In the genomic region with DNA sequence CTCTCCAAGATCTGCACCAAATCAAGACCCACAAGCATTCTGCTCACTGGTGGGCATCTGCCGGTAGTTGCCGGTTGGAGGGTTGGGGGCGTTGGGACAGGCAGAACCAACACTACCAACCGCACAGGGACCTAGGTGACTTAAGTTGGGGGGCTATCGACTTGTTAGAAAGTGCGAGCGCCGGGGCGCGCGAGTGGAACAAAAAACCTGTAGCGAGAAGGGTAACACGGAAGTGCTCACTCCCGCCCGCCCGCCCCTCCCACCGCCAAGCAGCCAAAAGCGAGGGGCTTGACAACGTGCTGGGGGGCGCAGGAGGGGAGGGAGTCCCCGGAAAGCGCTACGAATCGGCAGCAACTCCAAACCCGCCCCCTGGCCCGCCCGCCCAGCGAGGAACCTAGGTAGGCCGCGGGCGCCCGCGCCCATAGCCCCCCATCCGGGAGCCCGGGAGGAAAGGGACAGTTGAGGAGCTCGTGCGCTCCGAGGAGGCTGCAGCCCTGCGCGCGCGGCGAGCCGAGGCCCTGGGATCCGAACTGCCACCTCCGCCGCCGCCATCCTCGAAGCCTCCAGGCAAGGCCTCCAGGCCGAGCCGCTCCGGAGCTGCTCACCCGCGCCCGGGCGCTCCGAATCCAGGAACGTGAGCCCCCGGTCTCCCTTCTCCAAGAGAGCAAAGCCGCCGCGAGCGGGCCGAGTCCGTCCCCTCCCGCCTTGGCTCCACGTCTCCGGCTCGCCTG, we compare ENCODE assay signal across 8 mouse cellular contexts. TPM values are rescaled to one million over a fixed set of nuclear protein-coding genes. Genes with fewer than 3 reads are reported as not detected.
A peak's percentile ranks its signal among the peaks of the same experiment; 100 is the strongest.
DNase-seq lines count a peak whose midpoint lies in the region; ATAC-seq and TF ChIP-seq lines count a peak whose summit lies in the region.

No protein-coding gene starts in this region.

- no peak for TF ChIP-seq CTCF in C2C12 (IDR thresholded peaks at IDR 0.05; ENCODE audit: control insufficient read depth, insufficient read depth, insufficient read length)

- peak overlapping the region; percentile 48 for H3K27ac ChIP-seq in brown adipose tissue, adult 24 weeks (replicated peaks; ENCODE audit: low read depth, low read length)
- peak overlapping the region; percentile 96 to 99 for H3K27ac ChIP-seq in heart, embryonic 14.5 days (replicated peaks in 1 of 2; ENCODE audit: control insufficient read depth in 1 of 2, insufficient read depth in 1 of 2, low read depth in 2 of 2, low read length in 2 of 2)
- peak overlapping the region; percentile 96 for H3K27ac ChIP-seq in neural tube, embryonic 15.5 days (replicated peaks)

- peak overlapping the region; percentile 95 for H3ac ChIP-seq in C2C12 (ENCODE audit: control insufficient read depth, insufficient read length, low read depth)

- whole genome bisulfite sequencing in heart, embryonic 14.5 days: under 1% methylated on average over 67 of the region's 69 CpGs
- WGBS in neural tube, embryonic 15.5 days: under 1% methylated on average over 57 of the region's 69 CpGs

- peaks cover 61% of the 10 kb centered on the region for H3K79me2 ChIP-seq in C2C12 (ENCODE audit: control insufficient read depth, insufficient read depth)

- H3K27me3 ChIP-seq in C2C12 (ENCODE audit: control insufficient read depth, insufficient read depth, insufficient read length): no peaks in the 10 kb centered on the region
- no peaks in the 10 kb centered on the region for H3K27me3 ChIP-seq in heart, embryonic 14.5 days (ENCODE audit: control insufficient read depth, insufficient read depth, low read length)
- no peaks in the 10 kb centered on the region for H3K27me3 ChIP-seq in neural tube, embryonic 15.5 days (replicated peaks)

- peaks cover 3% of the 10 kb centered on the region; the same call in 1 of the 2 replicates for H3K4me1 ChIP-seq in brown adipose tissue, adult 24 weeks (ENCODE audit: control insufficient read depth, insufficient read depth, insufficient read length, low read length)
- peaks cover 16 to 55% of the 10 kb centered on the region in 2 experiments for H3K4me1 ChIP-seq in heart, embryonic 14.5 days (ENCODE audit: control insufficient read depth in 2 of 2, insufficient read depth in 2 of 2, low read length in 2 of 2)
- peaks cover 35% of the 10 kb centered on the region for H3K4me1 ChIP-seq in neural tube, embryonic 15.5 days

- H3K79me3 ChIP-seq in C2C12 (ENCODE audit: low read depth): peaks cover 54% of the 10 kb centered on the region

- intact Hi-C loops in gastrocnemius, postnatal 14 days (cut with DNase I; ENCODE audit: low total_unique reads): no loop called here
- intact Hi-C loops in gastrocnemius, postnatal 36 days (cut with DNase I): no loop called here

- ATAC-seq in heart, embryonic 14.5 days (ENCODE audit: insufficient number of reproducible peaks, insufficient read depth, low FRiP score, low read depth): no peak
- ATAC-seq in neural tube, embryonic 15.5 days (ENCODE audit: low FRiP score): no peak; the same call in 1 of the 2 replicates

- H3K4me2 ChIP-seq in heart, embryonic 14.5 days (ENCODE audit: low read length): peak overlapping the region; percentile 89
- peak overlapping the region; percentile 92 for H3K4me2 ChIP-seq in neural tube, embryonic 15.5 days

- peak overlapping the region; percentile 93 for H3K4me3 ChIP-seq in C2C12 (ENCODE audit: insufficient read depth, poor library complexity, severe bottlenecking)
- peak overlapping the region; percentile 87 for H3K4me3 ChIP-seq in brown adipose tissue, adult 24 weeks (ENCODE audit: insufficient read depth, low read depth, low read length)
- H3K4me3 ChIP-seq in heart, embryonic 14.5 days (ENCODE audit: control insufficient read depth in 1 of 2, insufficient read depth in 1 of 2, low read depth in 1 of 2, low read length in 2 of 2): peak overlapping the region; percentile 92 to 96
- H3K4me3 ChIP-seq in neural tube, embryonic 15.5 days (replicated peaks): peak overlapping the region; percentile 99

- peak; percentile 43 for DNase-seq in gastrocnemius, postnatal 14 days
- DNase-seq in gastrocnemius, postnatal 36 days: no peak
- peak; percentile 57 for DNase-seq in liver
- peak; percentile 19 to 65 for DNase-seq in urinary bladder, postnatal 4 days (ENCODE audit: low spot score in 2 of 2)

- H3K36me3 ChIP-seq in C2C12 (ENCODE audit: control insufficient read depth, insufficient read depth): peaks cover 16% of the 10 kb centered on the region
- peaks cover 24% of the 10 kb centered on the region for H3K36me3 ChIP-seq in heart, embryonic 14.5 days (ENCODE audit: control insufficient read depth, insufficient read depth, low read length)
- no peaks in the 10 kb centered on the region for H3K36me3 ChIP-seq in neural tube, embryonic 15.5 days

- peak overlapping the region; percentile 98 for H3K9ac ChIP-seq in heart, embryonic 14.5 days (ENCODE audit: low read length)
- peak overlapping the region; percentile 94 for H3K9ac ChIP-seq in neural tube, embryonic 15.5 days (replicated peaks)

- no peaks in the 10 kb centered on the region for H3K9me3 ChIP-seq in heart, embryonic 14.5 days (ENCODE audit: control insufficient read depth, low read length)
- no peaks in the 10 kb centered on the region for H3K9me3 ChIP-seq in neural tube, embryonic 15.5 days (replicated peaks)

TF ChIP-seq in C2C12, 6 proteins besides CTCF, POLR2A, EP300 and RAD21:
- TF ChIP-seq MAX (IDR thresholded peaks at IDR 0.05): no peak
- TF ChIP-seq CEBPB (IDR thresholded peaks at IDR 0.05; ENCODE audit: low read depth): no peak
- TF ChIP-seq USF1 (IDR thresholded peaks at IDR 0.05; ENCODE audit: low read depth): no peak
- no peak for TF ChIP-seq MYOD1 (IDR thresholded peaks at IDR 0.05; ENCODE audit: control insufficient read depth, insufficient read length, low read depth)
- no peak for TF ChIP-seq FOSL1 (IDR thresholded peaks at IDR 0.05; ENCODE audit: insufficient read depth, low read length, poor library complexity, severe bottlenecking)
- no peak for TF ChIP-seq MYOG (IDR thresholded peaks at IDR 0.05; ENCODE audit: control insufficient read depth, extremely low read depth, insufficient read length)

RNA-seq across cellular contexts. Expression of gene Cnot1, which starts 0.6 kb away (rescaled TPM):
- 10 to 100 TPM; 59.6 to 62.9 TPM for total RNA-seq in gastrocnemius, postnatal 14 days (2021)
- 10 to 100 TPM; 59.0 to 63.7 TPM for total RNA-seq in gastrocnemius, postnatal 36 days (2021)
- 40.6 TPM for polyA plus RNA-seq in C2C12 (2012; fragmentation: generic; extraction: Trizol)
- polyA plus RNA-seq in brown adipose tissue, adult 24 weeks (2012; ENCODE audit: insufficient read depth, insufficient read length, missing spikeins): 32.1 and 35.7 TPM in 2 replicates
- 83.1 and 92.4 TPM in 2 replicates for polyA plus RNA-seq in heart, embryonic 14.5 days (2014; fragmentation: Nextera tagmentation; extraction: Ambion mirVana)
- 33.8 and 37.8 TPM in 2 replicates for polyA plus RNA-seq in neural tube, embryonic 15.5 days (2015; fragmentation: Nextera tagmentation; extraction: Ambion mirVana)

RNA-seq across cellular contexts. Expression of gene Sap18b, which starts 18.5 kb away (rescaled TPM):
- total RNA-seq in gastrocnemius, postnatal 14 days (2021): 10 to 100 TPM; 78.3 to 88.9 TPM
- 10 to 100 TPM; 70.0 to 81.8 TPM for total RNA-seq in gastrocnemius, postnatal 36 days (2021)
- 218 TPM for polyA plus RNA-seq in C2C12 (2012; fragmentation: generic; extraction: Trizol)
- 118 and 149 TPM in 2 replicates for polyA plus RNA-seq in brown adipose tissue, adult 24 weeks (2012; ENCODE audit: insufficient read depth, insufficient read length, missing spikeins)
- polyA plus RNA-seq in heart, embryonic 14.5 days (2014; fragmentation: Nextera tagmentation; extraction: Ambion mirVana): 265 and 287 TPM in 2 replicates
- 256 and 276 TPM in 2 replicates for polyA plus RNA-seq in neural tube, embryonic 15.5 days (2015; fragmentation: Nextera tagmentation; extraction: Ambion mirVana)

RNA-seq across cellular contexts. Expression of gene Slc38a7, which starts 46.7 kb away (rescaled TPM):
- total RNA-seq in gastrocnemius, postnatal 14 days (2021): 1 to 10 TPM; 5.6 to 5.8 TPM
- 1 to 10 TPM; 5.6 to 6.3 TPM for total RNA-seq in gastrocnemius, postnatal 36 days (2021)
- 26.2 TPM for polyA plus RNA-seq in C2C12 (2012; fragmentation: generic; extraction: Trizol)
- polyA plus RNA-seq in brown adipose tissue, adult 24 weeks (2012; ENCODE audit: insufficient read depth, insufficient read length, missing spikeins): 3.3 and 3.7 TPM in 2 replicates
- polyA plus RNA-seq in heart, embryonic 14.5 days (2014; fragmentation: Nextera tagmentation; extraction: Ambion mirVana): 12.1 and 12.9 TPM in 2 replicates
- polyA plus RNA-seq in neural tube, embryonic 15.5 days (2015; fragmentation: Nextera tagmentation; extraction: Ambion mirVana): 21.2 and 23.0 TPM in 2 replicates

Comparison
In these comparisons a context has a peak if more than half of its experiments do, and no peak if none do; other contexts are left out.
1. DNase-seq: peak in gastrocnemius, postnatal 14 days (single experiment), liver (single experiment) and urinary bladder, postnatal 4 days (2 of 2); none in gastrocnemius, postnatal 36 days (0 of 2).
2. Peak in every context shown above with its lines, with median percentiles within 50 percentile points of each other: H3K4me3 ChIP-seq and H3K27ac ChIP-seq.